Mouse (Mus musculus) thymus, adult 2 months (tissue): ENCODE results near the gene Cfap57. TPM values are rescaled to one million over a fixed set of nuclear protein-coding genes. Genes with fewer than 3 reads are reported as not detected.
A peak's percentile ranks its signal among the peaks of the same experiment; 100 is the strongest.

Experiments
- DNase-seq: peaks from one replicate; pipeline ENCODE4 v3.0.0; 2021
- H3K27ac ChIP-seq: fragments of 200-500 bp; 2 replicates; pipeline ENCODE4 v1.5.1; 2012; ENCODE audit warnings: low read length, control low read depth; ENCODE audit not compliant: control insufficient read depth, insufficient read depth
- H3K27me3 ChIP-seq: fragments of 200-500 bp; 2 replicates; pipeline ENCODE4 v1.6.1; 2012; ENCODE audit warnings: mild to moderate bottlenecking, low read length, moderate library complexity, mixed read lengths; ENCODE audit not compliant: control insufficient read depth, insufficient read depth
- H3K36me3 ChIP-seq: fragments of 200-500 bp; 2 replicates; pipeline ENCODE4 v1.6.1; 2012; ENCODE audit warnings: mild to moderate bottlenecking, low read length, moderate library complexity; ENCODE audit not compliant: control insufficient read depth, insufficient read depth
- H3K4me1 ChIP-seq: fragments of 200-500 bp; replicated peaks from 2 replicates; pipeline ENCODE4 v1.6.1; 2012; ENCODE audit warnings: low read length; ENCODE audit not compliant: control insufficient read depth, insufficient read depth
- H3K4me3 ChIP-seq: fragments of 200-500 bp; 2 replicates; pipeline ENCODE4 v1.5.1; 2012; ENCODE audit warnings: mild to moderate bottlenecking, low read length, control low read depth, moderate library complexity; ENCODE audit not compliant: control insufficient read depth, insufficient read depth
- CTCF ChIP-seq: fragments of 200-500 bp; IDR thresholded peaks from 2 replicates; pipeline ENCODE4 v1.5.1; 2012; ENCODE audit warnings: mild to moderate bottlenecking, control low read depth, low read length, moderate library complexity, borderline replicate concordance; ENCODE audit not compliant: control insufficient read depth, poor library complexity, insufficient read depth; ENCODE audit errors: extremely low read depth
- POLR2A ChIP-seq: fragments of 200-500 bp; IDR thresholded peaks from 2 replicates; pipeline ENCODE4 v1.6.1; 2012; ENCODE audit warnings: mild to moderate bottlenecking, low read length, control low read depth, moderate library complexity; ENCODE audit not compliant: control insufficient read depth, poor library complexity, insufficient read depth; ENCODE audit errors: extremely low read depth
- WGBS: fragments of 180-500 bp; shearing (Covaris S2); methylation state at CpG from one replicate; pipeline ENCODE4 v1.1.7; 2018; 5-methylcytosine and 5-hydroxymethylcytosine counted together
- polyA plus RNA-seq: library from polyadenylated mRNA; depleted of rRNA; stranded (reverse); fragments of >200 nt; gene quantifications from 2 replicates; pipeline ENCODE4 v1.2.3, GENCODE M21; 2012

Gene Cfap57
- polyA plus RNA-seq, 1 experiment: 0.05 TPM

DNA sequence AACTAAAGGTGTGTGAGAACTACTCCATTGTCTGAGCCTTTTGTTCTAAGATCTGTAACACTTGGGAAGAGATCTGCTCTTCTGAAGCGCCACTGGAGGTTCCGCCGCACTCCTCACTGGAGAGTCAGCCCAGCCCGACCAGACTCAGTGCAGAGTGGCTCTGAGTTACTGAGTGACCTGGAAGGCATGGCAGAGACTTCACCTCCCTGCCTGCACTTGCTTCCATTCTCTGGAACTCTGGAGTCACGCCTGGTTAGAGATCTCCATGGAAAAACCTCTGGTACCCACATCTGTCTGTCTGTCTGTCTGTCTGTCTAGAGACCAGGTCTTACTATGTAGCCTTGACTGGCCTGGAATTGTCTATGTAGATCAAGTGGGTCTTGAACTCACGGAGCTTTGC lies 85.0 kb downstream of the Cfap57 start:
- no peaks in the 10 kb centered on the region for H3K36me3 ChIP-seq
- WGBS: 97% methylated on average over 6 of the region's 6 CpGs
- H3K27ac ChIP-seq: no peak overlapping the region
- H3K4me3 ChIP-seq: no peak overlapping the region
- H3K27me3 ChIP-seq: no peaks in the 10 kb centered on the region
- TF ChIP-seq CTCF (no peak), POLR2A (no peak)
- H3K4me1 ChIP-seq: no peaks in the 10 kb centered on the region
- DNase-seq: no peak

DNA sequence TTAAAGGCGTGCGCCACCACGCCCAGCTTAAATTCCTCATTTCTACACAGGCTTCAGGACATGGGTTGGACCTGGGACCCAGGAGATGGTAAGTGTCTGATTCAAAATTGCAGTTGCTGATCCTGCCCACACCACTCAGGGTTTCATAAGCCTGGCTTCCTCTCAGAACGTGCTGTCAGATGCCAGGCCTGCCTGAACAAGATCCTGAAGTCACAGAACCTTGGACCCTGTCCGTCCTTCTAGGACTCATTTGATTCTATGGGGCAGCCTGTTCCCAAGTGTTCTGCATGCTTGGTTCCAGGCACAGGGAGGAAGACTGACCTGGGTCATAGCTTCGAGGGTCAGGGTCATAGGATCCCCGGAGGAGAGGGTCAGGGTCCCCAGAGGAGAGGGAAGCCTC lies 87.0 kb downstream of the Cfap57 start:
- H3K27me3 ChIP-seq: no peaks in the 10 kb centered on the region
- no peak overlapping the region for H3K4me3 ChIP-seq
- 77% methylated on average over 7 of the region's 7 CpGs for WGBS
- H3K4me1 ChIP-seq: no peaks in the 10 kb centered on the region
- H3K36me3 ChIP-seq: no peaks in the 10 kb centered on the region
- no peak overlapping the region for H3K27ac ChIP-seq
- TF ChIP-seq POLR2A (no peak), CTCF (no peak)
- DNase-seq: no peak

DNA sequence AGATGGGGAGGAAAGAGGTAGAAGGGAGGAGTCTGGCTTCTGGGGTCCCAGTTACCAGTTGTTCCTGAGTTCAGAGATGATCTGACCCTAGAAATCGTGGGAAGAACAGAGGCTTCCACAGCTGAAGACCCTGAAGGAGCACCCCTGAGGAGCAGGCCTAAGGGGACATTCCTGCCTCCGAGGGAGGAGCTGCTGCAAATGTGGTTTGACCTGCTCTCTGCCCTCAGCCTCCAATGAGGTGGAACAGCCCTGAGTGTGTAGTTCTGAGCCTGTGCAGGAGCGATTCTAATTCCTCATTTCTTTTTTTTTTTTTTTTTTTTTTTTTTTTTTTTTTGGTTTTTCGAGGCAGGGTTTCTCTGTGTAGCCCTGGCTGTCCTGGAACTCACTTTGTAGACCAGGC lies 87.4 kb downstream of the Cfap57 start:
- 42% methylated on average over 4 of the region's 4 CpGs for WGBS
- Histone ChIP-seq H3K4me3 (no peak overlapping the region), H3K4me1 (no peaks in the 10 kb centered on the region), H3K27ac (no peak overlapping the region), H3K27me3 (no peaks in the 10 kb centered on the region), H3K36me3 (no peaks in the 10 kb centered on the region)
- DNase-seq: no peak
- TF ChIP-seq CTCF (no peak), POLR2A (no peak)

DNA sequence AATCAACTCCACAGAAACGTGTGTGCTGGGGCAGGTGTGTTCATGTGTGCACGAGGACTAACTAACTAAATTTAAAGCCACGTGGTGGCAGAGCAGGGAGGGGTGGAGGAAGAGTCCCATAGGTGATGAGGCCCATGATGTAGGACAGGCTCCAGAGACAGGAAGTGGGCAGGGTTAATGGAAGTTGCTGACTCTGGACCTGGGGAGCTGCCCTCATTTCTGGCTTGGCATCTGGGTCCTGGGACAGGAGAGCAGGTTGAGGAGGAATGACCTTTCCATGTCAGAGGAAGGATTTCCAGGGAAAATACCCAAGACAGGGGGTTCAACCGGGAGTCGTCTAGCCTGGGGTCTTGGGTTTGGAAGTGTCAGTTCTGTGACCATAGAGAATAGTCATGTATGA lies 87.9 kb downstream of the Cfap57 start:
- H3K27ac ChIP-seq: no peak overlapping the region
- DNase-seq: no peak
- no peak for TF ChIP-seq POLR2A
- no peak for TF ChIP-seq CTCF
- H3K36me3 ChIP-seq: no peaks in the 10 kb centered on the region
- H3K4me1 ChIP-seq: no peaks in the 10 kb centered on the region
- 64% methylated on average over 5 of the region's 5 CpGs for WGBS
- no peaks in the 10 kb centered on the region for H3K27me3 ChIP-seq
- H3K4me3 ChIP-seq: no peak overlapping the region

DNA sequence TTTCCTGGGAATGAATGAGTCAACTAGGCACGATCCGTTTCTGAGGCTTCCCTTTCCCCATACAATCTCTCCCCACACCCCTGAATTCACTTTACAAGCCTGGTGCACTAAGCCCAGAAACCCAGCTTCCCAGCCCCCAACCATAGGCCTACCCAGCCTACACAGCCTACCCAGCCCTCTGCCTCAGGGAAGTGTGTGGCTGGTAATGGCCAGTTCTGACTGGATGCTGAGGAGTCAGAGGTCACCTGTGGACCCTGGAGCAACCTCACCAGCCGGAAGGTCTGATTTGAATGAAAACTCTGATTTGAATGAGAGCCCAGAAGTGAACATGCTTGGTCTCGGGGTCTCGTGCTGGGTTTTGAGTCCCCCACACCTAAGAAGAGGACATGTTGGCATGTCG lies 92.9 kb downstream of the Cfap57 start:
- 91% methylated on average over 6 of the region's 6 CpGs for WGBS

DNA sequence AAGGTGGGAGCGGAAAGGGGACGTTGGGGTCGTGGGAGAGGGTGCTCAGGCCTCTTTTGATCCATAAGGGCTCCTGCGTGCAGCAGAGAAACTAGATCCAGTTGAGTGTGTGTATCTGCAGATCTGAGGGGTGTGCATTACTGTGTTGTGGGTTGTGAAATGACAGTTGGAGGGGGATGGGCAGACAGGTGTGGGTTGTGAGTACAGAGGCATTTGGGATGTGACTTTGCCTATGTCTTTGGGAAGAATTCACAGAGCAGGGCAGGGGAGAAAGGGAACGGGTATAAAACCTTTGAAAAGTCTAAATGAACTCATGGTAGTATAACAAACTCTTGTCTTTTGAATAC lies 93.3 kb downstream of the Cfap57 start:
- TF ChIP-seq POLR2A (no peak), CTCF (no peak)
- DNase-seq: peak; percentile 9
- WGBS: 72% methylated on average over 5 of the region's 5 CpGs
- Histone ChIP-seq H3K4me3 (no peak overlapping the region), H3K27me3 (no peaks in the 10 kb centered on the region), H3K36me3 (no peaks in the 10 kb centered on the region), H3K4me1 (no peaks in the 10 kb centered on the region), H3K27ac (no peak overlapping the region)

More for the DNA sequence above, 92.9 kb downstream of the Cfap57 start:
- H3K4me3 ChIP-seq: no peak overlapping the region
- no peak for TF ChIP-seq CTCF
- TF ChIP-seq POLR2A: no peak
- H3K27ac ChIP-seq: no peak overlapping the region
- DNase-seq: no peak
- no peaks in the 10 kb centered on the region for H3K36me3 ChIP-seq
- no peaks in the 10 kb centered on the region for H3K27me3 ChIP-seq
- H3K4me1 ChIP-seq: no peaks in the 10 kb centered on the region
